Comparison of ENCODE assay signal across 9 mouse cellular contexts in the genomic region with DNA sequence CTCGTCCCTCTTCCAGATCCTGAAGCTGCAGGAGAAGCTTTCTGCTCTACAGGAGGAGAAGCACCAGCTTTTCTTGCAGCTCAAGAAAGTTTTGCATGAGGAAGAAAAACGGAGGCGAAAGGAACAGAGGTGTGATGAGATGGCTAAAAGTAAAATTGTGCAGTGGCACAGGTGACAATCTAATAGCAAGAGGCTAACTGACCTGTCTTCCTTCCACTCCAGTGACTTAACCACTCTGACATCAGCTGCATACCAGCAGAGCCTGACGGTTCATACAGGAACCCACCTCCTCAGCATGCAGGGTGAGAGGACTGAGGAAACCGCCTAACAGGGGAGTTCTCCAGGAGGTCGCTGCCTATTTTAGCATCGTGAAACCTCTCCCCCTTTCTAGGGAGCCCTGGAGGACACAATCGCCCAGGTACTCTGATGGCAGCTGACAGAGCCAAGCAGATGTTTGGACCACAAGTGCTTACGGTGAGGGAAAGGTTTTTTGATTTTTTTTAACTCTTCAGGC. TPM values are rescaled to one million over a fixed set of nuclear protein-coding genes. Genes with fewer than 3 reads are reported as not detected.
A peak's percentile ranks its signal among the peaks of the same experiment; 100 is the strongest.
DNase-seq lines count a peak whose midpoint lies in the region; ATAC-seq and TF ChIP-seq lines count a peak whose summit lies in the region.
"Had no signal": no experiment of that assay in that cellular context is flagged by ENCODE, and none has a peak within 500 bp of the region (broad histone marks: within the 10 kb centered on the region; RNA-seq: fewer than 3 reads in every experiment).

No protein-coding gene starts in this region.

- DNase-seq in lung, embryonic 14.5 days: no peak
- no peak for DNase-seq in lung, postnatal 4 days
- DNase-seq in limb, embryonic 11.5 days (ENCODE audit: low spot score): no peak
- DNase-seq in thymus, postnatal 10 days (ENCODE audit: low spot score in 2 of 2): no peak
- DNase-seq in gastrocnemius, postnatal 25 days: no peak
- DNase-seq in adrenal gland, postnatal 36 days: no peak
- DNase-seq: layer of hippocampus, adult 9-11 months had no signal

- TF ChIP-seq CTCF in lung, embryonic 14.5 days (IDR thresholded peaks at IDR 0.05; ENCODE audit: low read depth): no peak

- H3K4me2 ChIP-seq in lung, embryonic 14.5 days: peak overlapping the region; percentile 97
- peak overlapping the region; percentile 89 for H3K4me2 ChIP-seq in embryonic facial prominence, embryonic 15.5 days (replicated peaks)
- peak overlapping the region; percentile 96 for H3K4me2 ChIP-seq in limb, embryonic 11.5 days (ENCODE audit: low read depth, severe bottlenecking)
- H3K4me2 ChIP-seq in neural tube, embryonic 14.5 days (ENCODE audit: low read depth, low read length): peak overlapping the region; percentile 99

- no peak for ATAC-seq in lung, embryonic 14.5 days (ENCODE audit: insufficient read depth)
- ATAC-seq in embryonic facial prominence, embryonic 15.5 days (ENCODE audit: insufficient number of reproducible peaks, low FRiP score, low TSS enrichment, low read depth): no peak
- no peak for ATAC-seq in limb, embryonic 11.5 days (ENCODE audit: insufficient number of reproducible peaks, low FRiP score, low TSS enrichment, low read depth)
- ATAC-seq in neural tube, embryonic 14.5 days (ENCODE audit: low read depth): no peak

- H3K4me3 ChIP-seq in lung, embryonic 14.5 days (ENCODE audit: low read depth, low read length): peak overlapping the region; percentile 91
- peak overlapping the region; percentile 75 for H3K4me3 ChIP-seq in embryonic facial prominence, embryonic 15.5 days (replicated peaks)
- peak overlapping the region; percentile 95 for H3K4me3 ChIP-seq in limb, embryonic 11.5 days (ENCODE audit: low read depth, low read length)
- H3K4me3 ChIP-seq in neural tube, embryonic 14.5 days (ENCODE audit: low read depth, low read length): peak overlapping the region; percentile 77; the same call in 1 of the 2 replicates

- H3K27me3 ChIP-seq in lung, embryonic 14.5 days (ENCODE audit: insufficient read depth, low read length): no peaks in the 10 kb centered on the region
- no peaks in the 10 kb centered on the region for H3K27me3 ChIP-seq in embryonic facial prominence, embryonic 15.5 days
- H3K27me3 ChIP-seq in limb, embryonic 11.5 days (ENCODE audit: control insufficient read depth, insufficient read depth, low read length): no peaks in the 10 kb centered on the region
- no peaks in the 10 kb centered on the region for H3K27me3 ChIP-seq in neural tube, embryonic 14.5 days (ENCODE audit: control insufficient read depth, insufficient read depth, low read length)

- H3K9ac ChIP-seq in lung, embryonic 14.5 days: peak overlapping the region; percentile 83
- peak overlapping the region; percentile 80; the same call in 1 of the 2 replicates for H3K9ac ChIP-seq in embryonic facial prominence, embryonic 15.5 days
- H3K9ac ChIP-seq in limb, embryonic 11.5 days (ENCODE audit: low read length): no peak overlapping the region; the same call in 1 of the 2 replicates
- no peak overlapping the region for H3K9ac ChIP-seq in neural tube, embryonic 14.5 days (replicated peaks; ENCODE audit: low read depth, low read length)

- H3K4me1 ChIP-seq in lung, embryonic 14.5 days (ENCODE audit: insufficient read depth): peaks cover 7% of the 10 kb centered on the region; the same call in 1 of the 2 replicates
- peaks cover 46% of the 10 kb centered on the region for H3K4me1 ChIP-seq in embryonic facial prominence, embryonic 15.5 days
- H3K4me1 ChIP-seq in limb, embryonic 11.5 days (ENCODE audit: control insufficient read depth, insufficient read depth, low read length): peaks cover 19% of the 10 kb centered on the region
- H3K4me1 ChIP-seq in neural tube, embryonic 14.5 days (ENCODE audit: control insufficient read depth, insufficient read depth, low read length): peaks cover 20% of the 10 kb centered on the region

- H3K36me3 ChIP-seq in lung, embryonic 14.5 days (ENCODE audit: insufficient read depth): peaks cover 84% of the 10 kb centered on the region
- peaks cover 79% of the 10 kb centered on the region for H3K36me3 ChIP-seq in embryonic facial prominence, embryonic 15.5 days
- H3K36me3 ChIP-seq in limb, embryonic 11.5 days (ENCODE audit: control insufficient read depth, insufficient read depth, low read length): peaks cover 47% of the 10 kb centered on the region
- peaks cover 59% of the 10 kb centered on the region for H3K36me3 ChIP-seq in neural tube, embryonic 14.5 days (ENCODE audit: control insufficient read depth, insufficient read depth, low read length)

- no peaks in the 10 kb centered on the region for H3K9me3 ChIP-seq in lung, embryonic 14.5 days (ENCODE audit: low read depth, low read length)
- no peaks in the 10 kb centered on the region for H3K9me3 ChIP-seq in embryonic facial prominence, embryonic 15.5 days (replicated peaks)
- no peaks in the 10 kb centered on the region for H3K9me3 ChIP-seq in limb, embryonic 11.5 days (ENCODE audit: control insufficient read depth, low read length)
- H3K9me3 ChIP-seq in neural tube, embryonic 14.5 days (ENCODE audit: control insufficient read depth, low read length): no peaks in the 10 kb centered on the region

- 26% methylated on average over 9 of the region's 9 CpGs for WGBS in lung, embryonic 14.5 days
- WGBS in embryonic facial prominence, embryonic 15.5 days: 27% methylated on average over 9 of the region's 9 CpGs
- WGBS in limb, embryonic 11.5 days: 34% methylated on average over 9 of the region's 9 CpGs
- 42% methylated on average over 9 of the region's 9 CpGs for WGBS in neural tube, embryonic 14.5 days

- no peak overlapping the region; the same call in 1 of the 2 replicates for H3K27ac ChIP-seq in lung, embryonic 14.5 days (ENCODE audit: low read depth)
- 0 out of 2 replicates have a peak overlapping the region, but pooled peaks have one; percentile 92 for H3K27ac ChIP-seq in embryonic facial prominence, embryonic 15.5 days (replicated peaks)
- H3K27ac ChIP-seq in limb, embryonic 11.5 days (replicated peaks; ENCODE audit: low read depth, low read length): no peak overlapping the region
- no peak overlapping the region for H3K27ac ChIP-seq in neural tube, embryonic 14.5 days (ENCODE audit: low read depth, low read length)

RNA-seq across cellular contexts. Expression of a gene that starts 1.3 kb away (rescaled TPM):
- polyA plus RNA-seq in lung, embryonic 14.5 days (2014; fragmentation: Nextera tagmentation; extraction: Ambion mirVana): 67.5 and 78.6 TPM in 2 replicates
- 84.5 and 85.1 TPM in 2 replicates for polyA plus RNA-seq in embryonic facial prominence, embryonic 15.5 days (2015; fragmentation: Nextera tagmentation; extraction: Ambion mirVana)
- 90.8 and 94.0 TPM in 2 replicates for polyA plus RNA-seq in limb, embryonic 11.5 days (2014; fragmentation: Nextera tagmentation; extraction: Ambion mirVana)
- 58.5 and 65.4 TPM in 2 replicates for polyA plus RNA-seq in neural tube, embryonic 14.5 days (2014; fragmentation: Nextera tagmentation; extraction: Ambion mirVana)
- 10 to 100 TPM; 34.6 to 35.2 TPM for total RNA-seq in gastrocnemius, postnatal 25 days (2021)
- total RNA-seq in adrenal gland, postnatal 36 days (2021): 10 to 100 TPM; 47.1 to 47.6 TPM

RNA-seq across cellular contexts. Expression of a gene that starts 6.8 kb away (rescaled TPM):
- 1,945 and 2,006 TPM in 2 replicates for polyA plus RNA-seq in lung, embryonic 14.5 days (2014; fragmentation: Nextera tagmentation; extraction: Ambion mirVana)
- polyA plus RNA-seq in embryonic facial prominence, embryonic 15.5 days (2015; fragmentation: Nextera tagmentation; extraction: Ambion mirVana): 1,531 and 1,570 TPM in 2 replicates
- 2,284 and 2,370 TPM in 2 replicates for polyA plus RNA-seq in limb, embryonic 11.5 days (2014; fragmentation: Nextera tagmentation; extraction: Ambion mirVana)
- 1,037 and 1,095 TPM in 2 replicates for polyA plus RNA-seq in neural tube, embryonic 14.5 days (2014; fragmentation: Nextera tagmentation; extraction: Ambion mirVana)
- total RNA-seq in gastrocnemius, postnatal 25 days (2021): 100 to 1,000 TPM; 417 to 422 TPM
- total RNA-seq in adrenal gland, postnatal 36 days (2021): 100 to 1,000 TPM; 619 to 640 TPM

RNA-seq across cellular contexts. Expression of a gene that starts 14.1 kb away (rescaled TPM):
- polyA plus RNA-seq in lung, embryonic 14.5 days (2014; fragmentation: Nextera tagmentation; extraction: Ambion mirVana): 12.5 and 13.1 TPM in 2 replicates
- 7.8 and 8.5 TPM in 2 replicates for polyA plus RNA-seq in embryonic facial prominence, embryonic 15.5 days (2015; fragmentation: Nextera tagmentation; extraction: Ambion mirVana)
- 15.3 and 15.5 TPM in 2 replicates for polyA plus RNA-seq in limb, embryonic 11.5 days (2014; fragmentation: Nextera tagmentation; extraction: Ambion mirVana)
- 26.2 and 27.8 TPM in 2 replicates for polyA plus RNA-seq in neural tube, embryonic 14.5 days (2014; fragmentation: Nextera tagmentation; extraction: Ambion mirVana)
- total RNA-seq in gastrocnemius, postnatal 25 days (2021): 10 to 100 TPM; 25.4 to 26.0 TPM
- total RNA-seq in adrenal gland, postnatal 36 days (2021): 10 to 100 TPM; 42.5 to 47.5 TPM

RNA-seq across cellular contexts. Expression of a gene that starts 14.2 kb away (rescaled TPM):
- 11.3 and 14.1 TPM in 2 replicates for polyA plus RNA-seq in lung, embryonic 14.5 days (2014; fragmentation: Nextera tagmentation; extraction: Ambion mirVana)
- 8.7 and 9.4 TPM in 2 replicates for polyA plus RNA-seq in embryonic facial prominence, embryonic 15.5 days (2015; fragmentation: Nextera tagmentation; extraction: Ambion mirVana)
- polyA plus RNA-seq in limb, embryonic 11.5 days (2014; fragmentation: Nextera tagmentation; extraction: Ambion mirVana): 24.8 and 26.5 TPM in 2 replicates
- 7.1 and 7.8 TPM in 2 replicates for polyA plus RNA-seq in neural tube, embryonic 14.5 days (2014; fragmentation: Nextera tagmentation; extraction: Ambion mirVana)
- not detected for total RNA-seq in gastrocnemius, postnatal 25 days (2021)
- total RNA-seq in adrenal gland, postnatal 36 days (2021): 1 to 10 TPM in 1 of 2 experiments, under 1 TPM in 1; 0.46 to 1.4 TPM

RNA-seq across cellular contexts. Expression of a gene that starts 19.6 kb away (rescaled TPM):
- 0.38 and 0.83 TPM in 2 replicates for polyA plus RNA-seq in lung, embryonic 14.5 days (2014; fragmentation: Nextera tagmentation; extraction: Ambion mirVana)
- polyA plus RNA-seq in embryonic facial prominence, embryonic 15.5 days (2015; fragmentation: Nextera tagmentation; extraction: Ambion mirVana): 1.8 and 2.3 TPM in 2 replicates
- polyA plus RNA-seq in limb, embryonic 11.5 days (2014; fragmentation: Nextera tagmentation; extraction: Ambion mirVana): 0.72 and 0.78 TPM in 2 replicates
- 0.17 and 0.33 TPM in 2 replicates for polyA plus RNA-seq in neural tube, embryonic 14.5 days (2014; fragmentation: Nextera tagmentation; extraction: Ambion mirVana)
- total RNA-seq in gastrocnemius, postnatal 25 days (2021): under 1 TPM; 0.26 to 0.38 TPM
- under 1 TPM; 0.23 to 0.89 TPM for total RNA-seq in adrenal gland, postnatal 36 days (2021)

Comparison
In these comparisons a context has a peak if more than half of its experiments do, and no peak if none do; other contexts are left out.
1. H3K9ac ChIP-seq: peak in lung, embryonic 14.5 days (single experiment) and embryonic facial prominence, embryonic 15.5 days (single experiment); none in limb, embryonic 11.5 days (single experiment) and neural tube, embryonic 14.5 days (single experiment).
2. Peak in every context shown above with its lines, with median percentiles within 50 percentile points of each other: H3K4me2 ChIP-seq and H3K4me3 ChIP-seq.